Mouse (Mus musculus): Measurements from ENCODE around the gene Aldh4a1. TPM values are rescaled to one million over a fixed set of nuclear protein-coding genes. Genes with fewer than 3 reads are reported as not detected.

Aldh4a1 gene
- polyA plus RNA-seq, 1 experiment from 2014 or later: 14.1 TPM

GRCm38 (mm10) chr4:139638356-139638755 lies 15.7 kb downstream of the Aldh4a1 start:
- ATAC-seq (ENCODE audit: low FRiP score, low TSS enrichment) (no peak), DNase-seq (no peak)
- H3K36me3 ChIP-seq (ENCODE audit: control insufficient read depth, insufficient read depth, low read length): peaks cover 19% of the 10 kb centered on the region
- no peak overlapping the region for H3K9ac ChIP-seq (replicated peaks; ENCODE audit: low read length)
- H3K4me2 ChIP-seq (ENCODE audit: low read length): no peak overlapping the region
- peaks cover 22% of the 10 kb centered on the region; the same call in 1 of the 2 replicates for H3K4me1 ChIP-seq (ENCODE audit: control insufficient read depth, insufficient read depth, low read length)
- no peak overlapping the region for H3K4me3 ChIP-seq (replicated peaks; ENCODE audit: low read depth, low read length)
- H3K27ac ChIP-seq (replicated peaks; ENCODE audit: low read depth, low read length): no peak overlapping the region
- H3K27me3 ChIP-seq (ENCODE audit: control insufficient read depth, insufficient read depth, low read length): peaks cover 10% of the 10 kb centered on the region; the same call in 1 of the 2 replicates
- WGBS: 93% methylated on average over 16 of the region's 16 CpGs
- H3K9me3 ChIP-seq (ENCODE audit: control insufficient read depth, low read length): no peaks in the 10 kb centered on the region

- Histone ChIP-seq H3K27ac (replicated peaks; ENCODE audit: low read depth, low read length) (0 out of 2 replicates have a peak overlapping the region, but pooled peaks have one; percentile 37), H3K4me3 (replicated peaks; ENCODE audit: low read depth, low read length) (no peak overlapping the region), H3K9ac (replicated peaks; ENCODE audit: low read length) (0 out of 2 replicates have a peak overlapping the region, but pooled peaks have one; percentile 12), H3K36me3 (ENCODE audit: control insufficient read depth, insufficient read depth, low read length) (peaks cover 16% of the 10 kb centered on the region), H3K27me3 (ENCODE audit: control insufficient read depth, insufficient read depth, low read length) (peaks cover 11% of the 10 kb centered on the region; the same call in 1 of the 2 replicates), H3K4me1 (ENCODE audit: control insufficient read depth, insufficient read depth, low read length) (peaks cover 22% of the 10 kb centered on the region; the same call in 1 of the 2 replicates), H3K9me3 (ENCODE audit: control insufficient read depth, low read length) (no peaks in the 10 kb centered on the region), H3K4me2 (ENCODE audit: low read length) (no peak overlapping the region)
- ATAC-seq (ENCODE audit: low FRiP score, low TSS enrichment) (no peak), DNase-seq (peak; percentile 48)
- WGBS: 16% methylated on average over 12 of the region's 12 CpGs
Measured at GRCm38 (mm10) chr4:139639801-139640200, 17.1 kb downstream of the Aldh4a1 start.

GRCm38 (mm10) chr4:139640333-139640732 lies 17.7 kb downstream of the Aldh4a1 start:
- H3K9me3 ChIP-seq (ENCODE audit: control insufficient read depth, low read length): no peaks in the 10 kb centered on the region
- H3K4me3 ChIP-seq (replicated peaks; ENCODE audit: low read depth, low read length): no peak overlapping the region
- H3K4me2 ChIP-seq (ENCODE audit: low read length): no peak overlapping the region
- H3K9ac ChIP-seq (replicated peaks; ENCODE audit: low read length): no peak overlapping the region
- peaks cover 22% of the 10 kb centered on the region; the same call in 1 of the 2 replicates for H3K4me1 ChIP-seq (ENCODE audit: control insufficient read depth, insufficient read depth, low read length)
- 64% methylated on average over 12 of the region's 12 CpGs for WGBS
- peaks cover 11% of the 10 kb centered on the region; the same call in 1 of the 2 replicates for H3K27me3 ChIP-seq (ENCODE audit: control insufficient read depth, insufficient read depth, low read length)
- DNase-seq (no peak), ATAC-seq (ENCODE audit: low FRiP score, low TSS enrichment) (no peak)
- H3K27ac ChIP-seq (replicated peaks; ENCODE audit: low read depth, low read length): no peak overlapping the region
- peaks cover 16% of the 10 kb centered on the region for H3K36me3 ChIP-seq (ENCODE audit: control insufficient read depth, insufficient read depth, low read length)

- Histone ChIP-seq H3K9me3 (ENCODE audit: control insufficient read depth, low read length) (no peaks in the 10 kb centered on the region), H3K4me3 (replicated peaks; ENCODE audit: low read depth, low read length) (no peak overlapping the region), H3K36me3 (ENCODE audit: control insufficient read depth, insufficient read depth, low read length) (peaks cover 11% of the 10 kb centered on the region), H3K4me1 (ENCODE audit: control insufficient read depth, insufficient read depth, low read length) (peaks cover 22% of the 10 kb centered on the region; the same call in 1 of the 2 replicates), H3K9ac (replicated peaks; ENCODE audit: low read length) (no peak overlapping the region), H3K27me3 (ENCODE audit: control insufficient read depth, insufficient read depth, low read length) (peaks cover 11% of the 10 kb centered on the region; the same call in 1 of the 2 replicates), H3K27ac (replicated peaks; ENCODE audit: low read depth, low read length) (no peak overlapping the region), H3K4me2 (ENCODE audit: low read length) (no peak overlapping the region)
- 47% methylated on average over 5 of the region's 6 CpGs for WGBS
- no peak for DNase-seq
- ATAC-seq (ENCODE audit: low FRiP score, low TSS enrichment): no peak
Measured at GRCm38 (mm10) chr4:139640775-139641174, 18.1 kb downstream of the Aldh4a1 start.

- H3K4me1 ChIP-seq (ENCODE audit: control insufficient read depth, insufficient read depth, low read length): peaks cover 22% of the 10 kb centered on the region; the same call in 1 of the 2 replicates
- 0 out of 2 replicates have a peak overlapping the region, but pooled peaks have one; percentile 8 for H3K4me3 ChIP-seq (replicated peaks; ENCODE audit: low read depth, low read length)
- H3K9me3 ChIP-seq (ENCODE audit: control insufficient read depth, low read length): no peaks in the 10 kb centered on the region
- ATAC-seq (ENCODE audit: low FRiP score, low TSS enrichment) (peak; percentile 38; the same call in 1 of the 2 replicates), DNase-seq (peak; percentile 80)
- H3K27ac ChIP-seq (replicated peaks; ENCODE audit: low read depth, low read length): no peak overlapping the region
- H3K9ac ChIP-seq (replicated peaks; ENCODE audit: low read length): peak overlapping the region; percentile 20; the same call in 1 of the 2 replicates
- 2% methylated on average over 30 of the region's 30 CpGs for WGBS
- H3K4me2 ChIP-seq (ENCODE audit: low read length): peak overlapping the region; percentile 48
- peaks cover 11% of the 10 kb centered on the region; the same call in 1 of the 2 replicates for H3K27me3 ChIP-seq (ENCODE audit: control insufficient read depth, insufficient read depth, low read length)
- H3K36me3 ChIP-seq (ENCODE audit: control insufficient read depth, insufficient read depth, low read length): peaks cover 10% of the 10 kb centered on the region
Measured at GRCm38 (mm10) chr4:139641829-139642425, 19.3 kb downstream of the Aldh4a1 start.

- H3K9ac ChIP-seq (replicated peaks; ENCODE audit: low read length): no peak overlapping the region
- H3K4me1 ChIP-seq (ENCODE audit: control insufficient read depth, insufficient read depth, low read length): peaks cover 22% of the 10 kb centered on the region; the same call in 1 of the 2 replicates
- ATAC-seq (ENCODE audit: low FRiP score, low TSS enrichment) (no peak), DNase-seq (peak; percentile 92)
- 22% methylated on average over 9 of the region's 9 CpGs for WGBS
- no peak overlapping the region for H3K4me2 ChIP-seq (ENCODE audit: low read length)
- H3K36me3 ChIP-seq (ENCODE audit: control insufficient read depth, insufficient read depth, low read length): peaks cover 14% of the 10 kb centered on the region
- no peaks in the 10 kb centered on the region for H3K9me3 ChIP-seq (ENCODE audit: control insufficient read depth, low read length)
- H3K27ac ChIP-seq (replicated peaks; ENCODE audit: low read depth, low read length): no peak overlapping the region
- peaks cover 11% of the 10 kb centered on the region; the same call in 1 of the 2 replicates for H3K27me3 ChIP-seq (ENCODE audit: control insufficient read depth, insufficient read depth, low read length)
- no peak overlapping the region for H3K4me3 ChIP-seq (replicated peaks; ENCODE audit: low read depth, low read length)
Measured at GRCm38 (mm10) chr4:139643972-139644371, 21.3 kb downstream of the Aldh4a1 start.

GRCm38 (mm10) chr4:139646916-139647315 lies 24.2 kb downstream of the Aldh4a1 start:
- peaks cover 5% of the 10 kb centered on the region; the same call in 1 of the 2 replicates for H3K4me1 ChIP-seq (ENCODE audit: control insufficient read depth, insufficient read depth, low read length)
- peaks cover 14% of the 10 kb centered on the region for H3K36me3 ChIP-seq (ENCODE audit: control insufficient read depth, insufficient read depth, low read length)
- H3K4me3 ChIP-seq (replicated peaks; ENCODE audit: low read depth, low read length): no peak overlapping the region
- no peak for DNase-seq
- H3K9ac ChIP-seq (replicated peaks; ENCODE audit: low read length): no peak overlapping the region
- no peak overlapping the region for H3K4me2 ChIP-seq (ENCODE audit: low read length)
- no peak for ATAC-seq (ENCODE audit: low FRiP score, low TSS enrichment)
- H3K27ac ChIP-seq (replicated peaks; ENCODE audit: low read depth, low read length): no peak overlapping the region
- no peaks in the 10 kb centered on the region for H3K9me3 ChIP-seq (ENCODE audit: control insufficient read depth, low read length)
- H3K27me3 ChIP-seq (ENCODE audit: control insufficient read depth, insufficient read depth, low read length): peaks cover 11% of the 10 kb centered on the region; the same call in 1 of the 2 replicates
- 84% methylated on average over 7 of the region's 7 CpGs for WGBS

- 83% methylated on average over 15 of the region's 15 CpGs for WGBS
Measured at GRCm38 (mm10) chr4:139650086-139650743, 27.5 kb downstream of the Aldh4a1 start.

More at GRCm38 (mm10) chr4:139650086-139650743, 27.5 kb downstream of the Aldh4a1 start:
- peaks cover 11% of the 10 kb centered on the region for H3K36me3 ChIP-seq (ENCODE audit: control insufficient read depth, insufficient read depth, low read length)
- H3K4me2 ChIP-seq (ENCODE audit: low read length): no peak overlapping the region
- H3K27me3 ChIP-seq (ENCODE audit: control insufficient read depth, insufficient read depth, low read length): no peaks in the 10 kb centered on the region
- H3K4me3 ChIP-seq (replicated peaks; ENCODE audit: low read depth, low read length): no peak overlapping the region
- H3K27ac ChIP-seq (replicated peaks; ENCODE audit: low read depth, low read length): no peak overlapping the region
- DNase-seq (no peak), ATAC-seq (ENCODE audit: low FRiP score, low TSS enrichment) (no peak)
- H3K4me1 ChIP-seq (ENCODE audit: control insufficient read depth, insufficient read depth, low read length): no peaks in the 10 kb centered on the region
- H3K9ac ChIP-seq (replicated peaks; ENCODE audit: low read length): no peak overlapping the region
- no peaks in the 10 kb centered on the region for H3K9me3 ChIP-seq (ENCODE audit: control insufficient read depth, low read length)

Data from midbrain, embryonic 14.5 days (tissue).